Mouse (Mus musculus): Measurements from ENCODE around the gene Abcc4.

GRCm38 (mm10) chr14:118713408-118713807, 7.4 kb upstream of the Abcc4 start:
- TF ChIP-seq CTCF (IDR thresholded peaks at IDR 0.05; ENCODE audit: control insufficient read depth, insufficient read depth, insufficient replicate concordance, low read depth, low read length) (no peak), POLR2A (IDR thresholded peaks at IDR 0.05; ENCODE audit: control insufficient read depth, low read depth, low read length) (no peak)

Measured in testis, adult 2 months (tissue).